Mouse (Mus musculus) ovary, adult 18-20 months (tissue): Measurements from ENCODE around the gene Prkd3.

Experiments
- DNase-seq: peaks from one replicate; pipeline ENCODE4 v3.0.0; 2022; ENCODE audit warnings: low spot score, mixed read lengths

Prkd3 gene

GRCm38 (mm10) chr17:78999745-79000270 is 20.8 kb downstream of the Prkd3 start:
- DNase-seq: no peak

- no peak for DNase-seq
These were observed 21.4 kb downstream of the Prkd3 start for GRCm38 (mm10) chr17:78999189-78999588.

- no peak for DNase-seq
These were observed 22.5 kb downstream of the Prkd3 start for GRCm38 (mm10) chr17:78998130-78998529.

GRCm38 (mm10) chr17:78994931-78995820 is 25.4 kb downstream of the Prkd3 start:
- no peak for DNase-seq

- DNase-seq: no peak
These were observed 26.2 kb downstream of the Prkd3 start for GRCm38 (mm10) chr17:78994382-78994781.

- no peak for DNase-seq
These were observed 26.9 kb downstream of the Prkd3 start for GRCm38 (mm10) chr17:78993670-78994069.

GRCm38 (mm10) chr17:78992303-78993027 is 28.2 kb downstream of the Prkd3 start:
- DNase-seq: no peak

- DNase-seq: no peak
These were observed 29.1 kb downstream of the Prkd3 start for GRCm38 (mm10) chr17:78991549-78991948.

- no peak for DNase-seq
These were observed 31.6 kb downstream of the Prkd3 start for GRCm38 (mm10) chr17:78989015-78989414.

- DNase-seq: no peak
These were observed 36.9 kb downstream of the Prkd3 start for GRCm38 (mm10) chr17:78983736-78984135.

- DNase-seq: no peak
These were observed 37.5 kb downstream of the Prkd3 start for GRCm38 (mm10) chr17:78983166-78983565.

- no peak for DNase-seq
These were observed 52.1 kb downstream of the Prkd3 start for GRCm38 (mm10) chr17:78968500-78968899.

- DNase-seq: no peak
These were observed 54.3 kb downstream of the Prkd3 start for GRCm38 (mm10) chr17:78966092-78966883.

GRCm38 (mm10) chr17:78964387-78964786 is 56.2 kb downstream of the Prkd3 start:
- no peak for DNase-seq

- DNase-seq: no peak
These were observed 61.1 kb downstream of the Prkd3 start for GRCm38 (mm10) chr17:78959473-78959872.

- DNase-seq: no peak
These were observed 67.4 kb downstream of the Prkd3 start for GRCm38 (mm10) chr17:78953240-78953639.

GRCm38 (mm10) chr17:78952070-78952469 is 68.5 kb downstream of the Prkd3 start:
- no peak for DNase-seq

GRCm38 (mm10) chr17:78951225-78951624 is 69.4 kb downstream of the Prkd3 start:
- DNase-seq: no peak

GRCm38 (mm10) chr17:78942579-78942978 is 78.0 kb downstream of the Prkd3 start:
- DNase-seq: no peak

- DNase-seq: no peak
These were observed 81.7 kb downstream of the Prkd3 start for GRCm38 (mm10) chr17:78938927-78939326.

- DNase-seq: no peak
These were observed 83.3 kb downstream of the Prkd3 start for GRCm38 (mm10) chr17:78937229-78937853.
